ENCODE assay signal across 13 mouse cellular contexts in the genomic region with DNA sequence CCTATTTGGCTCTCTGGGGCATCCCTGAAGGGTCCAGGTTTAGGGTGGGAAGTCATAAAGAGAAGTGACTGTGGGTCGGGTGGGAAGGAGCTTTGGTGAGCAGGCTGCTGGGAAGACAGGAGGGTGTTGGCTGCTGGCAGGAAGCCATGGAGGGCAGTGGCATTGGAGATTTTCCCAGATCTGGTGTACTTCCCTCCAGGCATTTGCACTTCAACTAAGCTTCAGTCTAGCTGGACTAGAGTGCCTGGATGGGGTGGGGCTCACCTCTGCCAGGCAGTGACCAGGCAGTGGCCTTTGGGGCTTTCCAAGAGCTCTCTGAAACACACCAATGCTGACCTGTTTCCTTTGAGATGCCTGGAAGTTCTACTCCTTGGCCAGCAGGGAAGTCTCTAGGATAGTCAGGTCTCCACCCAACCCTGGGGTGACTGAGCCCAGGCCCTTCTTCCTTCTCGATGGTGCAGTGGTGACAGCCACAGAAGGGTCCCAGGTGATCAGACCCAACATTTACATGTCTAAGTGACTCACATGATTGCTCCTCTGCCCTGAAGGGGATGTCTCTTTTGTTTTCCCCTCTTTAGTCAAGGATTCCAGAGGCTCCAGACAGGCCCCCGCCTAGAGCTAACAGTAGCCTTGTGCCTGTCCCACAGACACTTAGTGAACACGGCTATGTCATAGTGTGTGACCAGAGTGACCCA. TPM values are rescaled to one million over a fixed set of nuclear protein-coding genes. Genes with fewer than 3 reads are reported as not detected.
A peak's percentile ranks its signal among the peaks of the same experiment; 100 is the strongest.
DNase-seq lines count a peak whose midpoint lies in the region; ATAC-seq and TF ChIP-seq lines count a peak whose summit lies in the region.
"Had no signal": no experiment of that assay in that cellular context is flagged by ENCODE, and none has a peak within 500 bp of the region (broad histone marks: within the 10 kb centered on the region; RNA-seq: fewer than 3 reads in every experiment).

No protein-coding gene starts in this region.

- no peak overlapping the region for H3K9ac ChIP-seq in kidney, embryonic 16.5 days (replicated peaks; ENCODE audit: low read length)
- H3K9ac ChIP-seq: heart, embryonic 15.5 days; hindbrain, embryonic 15.5 days; limb, embryonic 15.5 days had no signal

- no peak for ATAC-seq in kidney, embryonic 16.5 days (ENCODE audit: low FRiP score, low TSS enrichment)

- no peak overlapping the region for H3K4me3 ChIP-seq in kidney, adult 2 months (ENCODE audit: insufficient read depth, low read depth, low read length)
- H3K4me3 ChIP-seq in kidney, embryonic 16.5 days (ENCODE audit: low read length): no peak overlapping the region
- H3K4me3 ChIP-seq: erythroblast, embryonic 14.5 days; heart, embryonic 15.5 days; hindbrain, embryonic 15.5 days; limb, embryonic 15.5 days had no signal

- no peaks in the 10 kb centered on the region for H3K4me1 ChIP-seq in kidney, adult 2 months (ENCODE audit: control insufficient read depth, insufficient read depth, low read length)
- H3K4me1 ChIP-seq in kidney, embryonic 16.5 days (ENCODE audit: insufficient read depth, low read length): no peaks in the 10 kb centered on the region
- H3K4me1 ChIP-seq: hindbrain, embryonic 15.5 days had no signal

- H3K9me3 ChIP-seq in kidney, embryonic 16.5 days (ENCODE audit: low read length): no peaks in the 10 kb centered on the region
- H3K9me3 ChIP-seq: heart, embryonic 15.5 days; hindbrain, embryonic 15.5 days; limb, embryonic 15.5 days had no signal

- H3K27me3 ChIP-seq in kidney, adult 2 months (replicated peaks; ENCODE audit: control insufficient read depth, insufficient read depth, low read length): no peaks in the 10 kb centered on the region
- no peaks in the 10 kb centered on the region for H3K27me3 ChIP-seq in kidney, embryonic 16.5 days (ENCODE audit: insufficient read depth, low read length)
- H3K27me3 ChIP-seq: heart, embryonic 15.5 days; hindbrain, embryonic 15.5 days; limb, embryonic 15.5 days had no signal

- no peak overlapping the region for H3K4me2 ChIP-seq in kidney, embryonic 16.5 days (replicated peaks; ENCODE audit: low read depth, low read length)
- H3K4me2 ChIP-seq: heart, embryonic 15.5 days; hindbrain, embryonic 15.5 days; limb, embryonic 15.5 days had no signal

- DNase-seq in kidney, adult 2 months: peak; percentile 11
- peak; percentile 19 for DNase-seq in R1 (ENCODE audit: low read depth, low spot score)
- peak; percentile 58 to 65 for DNase-seq in cerebellum, postnatal 14 days
- DNase-seq in lung, postnatal 25 days (ENCODE audit: low spot score): peak; percentile 89
- no peak for DNase-seq in embryo, embryonic 11 days
- DNase-seq in right cerebral cortex, postnatal 4 days: no peak
- no peak for DNase-seq in kidney, adult 8-10 months
- DNase-seq: adrenal gland, adult 8-10 months had no signal

- no peak for TF ChIP-seq POLR2A in kidney, adult 2 months (IDR thresholded peaks at IDR 0.05; ENCODE audit: low read depth, low read length)

- WGBS in kidney, adult 2 months: 71% methylated on average over 4 of the region's 4 CpGs
- 73% methylated on average over 4 of the region's 4 CpGs for WGBS in kidney, embryonic 16.5 days

- no peaks in the 10 kb centered on the region for H3K36me3 ChIP-seq in kidney, adult 2 months (ENCODE audit: control insufficient read depth, insufficient read depth, low read length)
- H3K36me3 ChIP-seq in kidney, embryonic 16.5 days (ENCODE audit: insufficient read depth, low read length): no peaks in the 10 kb centered on the region
- H3K36me3 ChIP-seq: heart, embryonic 15.5 days; hindbrain, embryonic 15.5 days; limb, embryonic 15.5 days had no signal

- H3K27ac ChIP-seq in kidney, adult 2 months (ENCODE audit: insufficient read depth, low read depth, low read length): no peak overlapping the region
- no peak overlapping the region for H3K27ac ChIP-seq in kidney, embryonic 16.5 days (ENCODE audit: low read length)
- H3K27ac ChIP-seq: heart, embryonic 15.5 days; hindbrain, embryonic 15.5 days; limb, embryonic 15.5 days had no signal

- no peak for TF ChIP-seq CTCF in kidney, adult 2 months (conservative IDR thresholded peaks at IDR 0.05; ENCODE audit: insufficient read depth, insufficient read length, low read depth, low read length)

RNA-seq across cellular contexts. Expression of gene Rasgef1a, which starts 36.7 kb away (rescaled TPM):
- 0.36 and 0.52 TPM in 2 replicates for polyA plus RNA-seq in kidney, adult 2 months (2012; rRNA removed)
- polyA plus RNA-seq in kidney, embryonic 16.5 days (2015; fragmentation: Nextera tagmentation; extraction: Ambion mirVana): 0.72 and 1.5 TPM in 2 replicates
- polyA plus RNA-seq: erythroblast, embryonic 14.5 days had no signal

Comparison
In these comparisons a context has a peak if more than half of its experiments do, and no peak if none do; other contexts are left out.
1. DNase-seq: peak in kidney, adult 2 months (single experiment), R1 (single experiment), cerebellum, postnatal 14 days (2 of 2) and lung, postnatal 25 days (single experiment); none in embryo, embryonic 11 days (single experiment), right cerebral cortex, postnatal 4 days (single experiment) and kidney, adult 8-10 months (0 of 2).